12 mouse cellular contexts compared by ENCODE assay signal in the genomic region with DNA sequence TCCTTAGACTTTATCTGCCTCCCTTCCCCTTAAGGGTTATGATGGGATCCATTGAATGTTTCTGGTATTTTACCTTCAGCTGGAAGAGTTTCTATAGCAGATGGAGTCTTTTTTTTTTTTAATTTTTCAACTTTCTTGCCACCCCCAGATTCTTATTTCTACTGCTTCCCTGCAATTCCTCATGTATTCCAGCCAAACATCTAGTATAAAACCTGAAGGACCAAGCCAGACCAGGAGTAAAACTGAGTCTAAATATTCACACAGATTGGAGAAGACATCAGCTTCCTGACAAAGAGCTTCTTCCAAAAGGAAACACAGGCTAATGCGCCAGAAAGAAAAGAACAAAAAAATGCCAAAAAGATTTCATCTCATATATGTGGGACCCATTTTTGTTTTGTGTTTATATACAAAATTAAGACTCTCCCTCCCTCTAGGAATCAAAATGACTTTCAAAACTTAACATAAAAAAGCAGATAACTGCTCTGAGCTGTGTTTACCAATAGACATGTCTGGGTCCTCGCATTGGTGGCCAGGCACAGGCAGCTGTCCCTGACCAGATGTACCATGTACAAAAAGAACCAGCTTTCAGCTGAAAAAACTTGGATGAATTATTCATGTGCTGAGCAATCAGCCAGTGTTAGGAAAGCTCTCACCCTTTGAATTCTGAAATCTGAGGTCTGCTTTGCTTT.
DNase-seq lines count a peak whose midpoint lies in the region; ATAC-seq and TF ChIP-seq lines count a peak whose summit lies in the region.
"Had no signal": no experiment of that assay in that cellular context is flagged by ENCODE, and none has a peak within 500 bp of the region (broad histone marks: within the 10 kb centered on the region; RNA-seq: fewer than 3 reads in every experiment).

No protein-coding gene starts in this region.

- no peaks in the 10 kb centered on the region for H3K36me3 ChIP-seq in lung, embryonic 14.5 days (ENCODE audit: insufficient read depth)
- no peaks in the 10 kb centered on the region for H3K36me3 ChIP-seq in forebrain, embryonic 16.5 days (ENCODE audit: control insufficient read depth, insufficient read depth)
- H3K36me3 ChIP-seq: embryonic facial prominence, embryonic 12.5 days had no signal

- H3K9ac ChIP-seq in lung, embryonic 14.5 days = no peak overlapping the region
- no peak overlapping the region for H3K9ac ChIP-seq in forebrain, embryonic 16.5 days (replicated peaks; ENCODE audit: low read depth, low read length)
- H3K9ac ChIP-seq: embryonic facial prominence, embryonic 12.5 days had no signal

- intact Hi-C loops in left cerebral cortex, postnatal 25 days (cut with DNase I) = no loop called here

- no peak overlapping the region for H3K4me3 ChIP-seq in lung, embryonic 14.5 days (ENCODE audit: low read depth, low read length)
- H3K4me3 ChIP-seq in embryonic fibroblast, embryonic 13.5 days (ENCODE audit: insufficient read depth, low read length) = no peak overlapping the region
- no peak overlapping the region for H3K4me3 ChIP-seq in forebrain, embryonic 16.5 days (replicated peaks; ENCODE audit: low read length)
- H3K4me3 ChIP-seq: embryonic facial prominence, embryonic 12.5 days; megakaryocyte, embryonic 14.5 days had no signal

- 0 out of 2 replicates have a peak, but pooled peaks cover 5% of the 10 kb centered on the region for H3K4me1 ChIP-seq in lung, embryonic 14.5 days (ENCODE audit: insufficient read depth)
- H3K4me1 ChIP-seq in embryonic fibroblast, embryonic 13.5 days (ENCODE audit: control insufficient read depth, insufficient read depth, low read length) = peaks cover 12% of the 10 kb centered on the region
- peaks cover 11% of the 10 kb centered on the region for H3K4me1 ChIP-seq in forebrain, embryonic 16.5 days (replicated peaks; ENCODE audit: control insufficient read depth, insufficient read depth, low read length)
- H3K4me1 ChIP-seq: embryonic facial prominence, embryonic 12.5 days had no signal

- no peaks in the 10 kb centered on the region for H3K27me3 ChIP-seq in lung, embryonic 14.5 days (ENCODE audit: insufficient read depth, low read length)
- H3K27me3 ChIP-seq in forebrain, embryonic 16.5 days (replicated peaks; ENCODE audit: control insufficient read depth, insufficient read depth, low read length) = no peaks in the 10 kb centered on the region
- H3K27me3 ChIP-seq: embryonic facial prominence, embryonic 12.5 days; megakaryocyte, embryonic 14.5 days had no signal

- H3K4me2 ChIP-seq in lung, embryonic 14.5 days = no peak overlapping the region
- no peak overlapping the region for H3K4me2 ChIP-seq in forebrain, embryonic 16.5 days (ENCODE audit: low read length)
- H3K4me2 ChIP-seq: embryonic facial prominence, embryonic 12.5 days; liver, embryonic 11.5 days had no signal

- WGBS in lung, embryonic 14.5 days = 70% methylated on average over 2 of the region's 2 CpGs
- 56% methylated on average over 2 of the region's 2 CpGs for WGBS in forebrain, embryonic 16.5 days

- DNase-seq in lung, embryonic 14.5 days = peak; percentile 56
- DNase-seq in lung, postnatal 14 days = no peak
- peak; percentile 20 to 74 for DNase-seq in left cerebral cortex, postnatal 25 days (ENCODE audit: low spot score in 2 of 2)
- DNase-seq in cerebellum, postnatal 25 days = no peak
- no peak for DNase-seq in c-Kit-positive CD71-positive TER-119-positive erythroid progenitor cells, embryonic 14.5 days (ENCODE audit: low spot score)
- DNase-seq: right cerebral cortex, postnatal 25 days had no signal

- peak; percentile 62; the same call in 1 of the 2 replicates for ATAC-seq in lung, embryonic 14.5 days (ENCODE audit: insufficient read depth)
- ATAC-seq in forebrain, embryonic 16.5 days = peak; percentile 94
- ATAC-seq: intestine, embryonic 16.5 days had no signal

- H3K9me3 ChIP-seq in lung, embryonic 14.5 days (ENCODE audit: low read depth, low read length) = no peaks in the 10 kb centered on the region
- H3K9me3 ChIP-seq in forebrain, embryonic 16.5 days (ENCODE audit: control insufficient read depth, low read length) = no peaks in the 10 kb centered on the region
- H3K9me3 ChIP-seq: embryonic facial prominence, embryonic 12.5 days; megakaryocyte, embryonic 14.5 days had no signal

- no peak overlapping the region for H3K27ac ChIP-seq in lung, embryonic 14.5 days (ENCODE audit: low read depth)
- peak overlapping the region; percentile 78; the same call in 1 of the 2 replicates for H3K27ac ChIP-seq in embryonic fibroblast, embryonic 13.5 days (ENCODE audit: insufficient read depth, low read length)
- peak overlapping the region; percentile 47; the same call in 1 of the 2 replicates for H3K27ac ChIP-seq in forebrain, embryonic 16.5 days (ENCODE audit: low read length)
- H3K27ac ChIP-seq: embryonic facial prominence, embryonic 12.5 days had no signal

- TF ChIP-seq POLR2A in embryonic fibroblast, embryonic 13.5 days (IDR thresholded peaks at IDR 0.05; ENCODE audit: low read depth, low read length) = no peak

- TF ChIP-seq CTCF in lung, embryonic 14.5 days (IDR thresholded peaks at IDR 0.05; ENCODE audit: low read depth) = no peak
- TF ChIP-seq CTCF in embryonic fibroblast, embryonic 13.5 days (IDR thresholded peaks at IDR 0.05; ENCODE audit: borderline replicate concordance, insufficient read depth, low read length) = no peak

Comparison
In these comparisons a context has a peak if more than half of its experiments do, and no peak if none do; other contexts are left out.
1. DNase-seq: peak in lung, embryonic 14.5 days (single experiment) and left cerebral cortex, postnatal 25 days (2 of 2); none in lung, postnatal 14 days (single experiment), cerebellum, postnatal 25 days (0 of 2) and c-Kit-positive CD71-positive TER-119-positive erythroid progenitor cells, embryonic 14.5 days (single experiment).